Mouse (Mus musculus) limb, embryonic 12.5 days (tissue): Measurements from ENCODE around the gene 2610318N02Rik. TPM values are rescaled to one million over a fixed set of nuclear protein-coding genes. Genes with fewer than 3 reads are reported as not detected.
A peak's percentile ranks its signal among the peaks of the same experiment; 100 is the strongest.

Experiments
- ATAC-seq: fragments of 200-750 bp; cut with Nextera tagmentation; 2 replicates; pipeline ENCODE4 v1.8.0; 2017; ENCODE audit warnings: low read depth, moderate TSS enrichment; ENCODE audit not compliant: insufficient number of reproducible peaks, insufficient read depth, low FRiP score, low TSS enrichment
- H3K27ac ChIP-seq: fragments of 300-500 bp; sonication (generic); 2 replicates; pipeline ENCODE4 v1.5.1; 2016; ENCODE audit warnings: mild to moderate bottlenecking, moderate library complexity
- H3K27me3 ChIP-seq: fragments of 300-500 bp; sonication (generic); 2 replicates; pipeline ENCODE4 v1.6.1; 2016; ENCODE audit warnings: mild to moderate bottlenecking, moderate library complexity
- H3K36me3 ChIP-seq: fragments of 300-500 bp; sonication (generic); 2 replicates; pipeline ENCODE4 v1.6.1; 2016; ENCODE audit warnings: mild to moderate bottlenecking, moderate library complexity
- H3K4me1 ChIP-seq: fragments of 300-500 bp; sonication (generic); replicated peaks from 2 replicates; pipeline ENCODE4 v1.6.1; 2016
- H3K4me2 ChIP-seq: fragments of 300-500 bp; sonication (generic); 2 replicates; pipeline ENCODE4 v1.6.1; 2016; ENCODE audit warnings: mild to moderate bottlenecking, moderate library complexity
- H3K4me3 ChIP-seq: fragments of 300-500 bp; sonication (generic); replicated peaks from 2 replicates; pipeline ENCODE4 v1.5.1; 2016; ENCODE audit warnings: mild to moderate bottlenecking
- H3K9ac ChIP-seq: fragments of 300-500 bp; sonication (generic); replicated peaks from 2 replicates; pipeline ENCODE4 v1.6.1; 2016; ENCODE audit warnings: mild to moderate bottlenecking, moderate library complexity
- H3K9me3 ChIP-seq: fragments of 300-500 bp; sonication (generic); 2 replicates; pipeline ENCODE4 v1.6.1; 2016; ENCODE audit warnings: mild to moderate bottlenecking, moderate library complexity
- WGBS: fragments of 180-500 bp; shearing (Covaris S2); methylation state at CpG from one replicate; pipeline ENCODE4 v1.1.7; 2016; 5-methylcytosine and 5-hydroxymethylcytosine counted together
- polyA plus RNA-seq: library from polyadenylated mRNA; unstranded; fragments of >200 nt; fragmentation: Nextera tagmentation; extraction: Ambion mirVana; gene quantifications from 2 replicates; pipeline ENCODE4 v1.2.1, GENCODE M21; 2016

The 2610318N02Rik gene
- polyA plus RNA-seq, 1 experiment from 2014 or later, result 113 TPM

- no peak overlapping the region for H3K9ac ChIP-seq
These were observed 12.4 kb upstream of the 2610318N02Rik start for GRCm38 (mm10) chr16:17137355-17137754.

GRCm38 (mm10) chr16:17132906-17133200 is 7.9 kb upstream of the 2610318N02Rik start:
- Histone ChIP-seq H3K9ac (peak overlapping the region; percentile 51), H3K4me1 (peaks cover 18% of the 10 kb centered on the region), H3K27me3 (no peaks in the 10 kb centered on the region), H3K9me3 (no peaks in the 10 kb centered on the region), H3K36me3 (no peaks in the 10 kb centered on the region), H3K4me2 (peak overlapping the region; percentile 96), H3K27ac (no peak overlapping the region), H3K4me3 (peak overlapping the region; percentile 79)
- ATAC-seq, result no peak; the same call in 1 of the 2 replicates
- 37% methylated on average over 7 of the region's 7 CpGs for WGBS

More at GRCm38 (mm10) chr16:17137355-17137754, 12.4 kb upstream of the 2610318N02Rik start:
- Histone ChIP-seq H3K4me1 (peaks cover 7% of the 10 kb centered on the region; the same call in 1 of the 2 replicates), H3K27ac (no peak overlapping the region), H3K36me3 (no peaks in the 10 kb centered on the region), H3K4me2 (no peak overlapping the region), H3K27me3 (no peaks in the 10 kb centered on the region), H3K9me3 (no peaks in the 10 kb centered on the region), H3K4me3 (no peak overlapping the region)
- WGBS, result 79% methylated on average over 15 of the region's 15 CpGs
- ATAC-seq, result no peak

GRCm38 (mm10) chr16:17132089-17132905 is 7.3 kb upstream of the 2610318N02Rik start, which contains the start of gene Sdf2l1:
Gene Sdf2l1 (minus strand): TSS chr16:17132383.
- Histone ChIP-seq H3K36me3 (no peaks in the 10 kb centered on the region), H3K4me2 (peak within 1 kb of the TSS; percentile 96), H3K27me3 (no peaks in the 10 kb centered on the region), H3K9ac (peak within 1 kb of the TSS; percentile 75), H3K9me3 (no peaks in the 10 kb centered on the region), H3K4me1 (peaks cover 18% of the 10 kb centered on the region), H3K27ac (peak within 1 kb of the TSS; percentile 85), H3K4me3 (peak within 1 kb of the TSS; percentile 79)
- WGBS, result under 1% methylated on average over 47 of the region's 47 CpGs
- peak; percentile 98 for ATAC-seq

GRCm38 (mm10) chr16:17131191-17132088 is 6.5 kb upstream of the 2610318N02Rik start:
- peak overlapping the region; percentile 96 for H3K4me2 ChIP-seq
- peak overlapping the region; percentile 79 for H3K4me3 ChIP-seq
- H3K27ac ChIP-seq, result peak overlapping the region; percentile 85
- H3K27me3 ChIP-seq, result no peaks in the 10 kb centered on the region
- no peaks in the 10 kb centered on the region for H3K36me3 ChIP-seq
- no peaks in the 10 kb centered on the region for H3K9me3 ChIP-seq
- H3K4me1 ChIP-seq, result peaks cover 18% of the 10 kb centered on the region
- no peak; the same call in 1 of the 2 replicates for ATAC-seq
- 3% methylated on average over 43 of the region's 43 CpGs for WGBS
- H3K9ac ChIP-seq, result peak overlapping the region; percentile 75

GRCm38 (mm10) chr16:17127292-17127691 is 2.3 kb upstream of the 2610318N02Rik start:
- ATAC-seq, result no peak
- 88% methylated on average over 1 of the region's 1 CpGs for WGBS

GRCm38 (mm10) chr16:17124119-17124870 is 672 bp downstream of the 2610318N02Rik start:
- Histone ChIP-seq H3K4me1 (peaks cover 25% of the 10 kb centered on the region), H3K27ac (peak overlapping the region; percentile 83), H3K27me3 (no peaks in the 10 kb centered on the region), H3K9ac (peak overlapping the region; percentile 75), H3K4me2 (peak overlapping the region; percentile 90), H3K4me3 (peak overlapping the region; percentile 58), H3K9me3 (no peaks in the 10 kb centered on the region), H3K36me3 (peaks cover 40% of the 10 kb centered on the region)
- WGBS, result 3% methylated on average over 22 of the region's 22 CpGs
- ATAC-seq, result peak; percentile 43; the same call in 1 of the 2 replicates

More at GRCm38 (mm10) chr16:17127292-17127691, 2.3 kb upstream of the 2610318N02Rik start:
- Histone ChIP-seq H3K4me2 (no peak overlapping the region), H3K27ac (no peak overlapping the region), H3K4me1 (peaks cover 34% of the 10 kb centered on the region), H3K36me3 (peaks cover 10% of the 10 kb centered on the region), H3K4me3 (no peak overlapping the region), H3K9me3 (no peaks in the 10 kb centered on the region), H3K27me3 (no peaks in the 10 kb centered on the region), H3K9ac (no peak overlapping the region)

GRCm38 (mm10) chr16:17121569-17121968 is 3.4 kb downstream of the 2610318N02Rik start:
- H3K4me3 ChIP-seq, result no peak overlapping the region
- no peak overlapping the region for H3K4me2 ChIP-seq
- no peak overlapping the region for H3K9ac ChIP-seq
- no peaks in the 10 kb centered on the region for H3K9me3 ChIP-seq
- H3K27me3 ChIP-seq, result no peaks in the 10 kb centered on the region
- peaks cover 25% of the 10 kb centered on the region for H3K4me1 ChIP-seq
- ATAC-seq, result no peak
- peaks cover 66% of the 10 kb centered on the region for H3K36me3 ChIP-seq
- H3K27ac ChIP-seq, result no peak overlapping the region
- WGBS, result 75% methylated on average over 14 of the region's 14 CpGs

GRCm38 (mm10) chr16:17117309-17117799 is 7.6 kb downstream of the 2610318N02Rik start:
- whole genome bisulfite sequencing, result 90% methylated on average over 5 of the region's 5 CpGs
- Histone ChIP-seq H3K9me3 (no peaks in the 10 kb centered on the region), H3K36me3 (peaks cover 94% of the 10 kb centered on the region), H3K27me3 (no peaks in the 10 kb centered on the region), H3K4me3 (no peak overlapping the region), H3K9ac (no peak overlapping the region), H3K4me2 (no peak overlapping the region), H3K4me1 (peaks cover 2% of the 10 kb centered on the region; the same call in 1 of the 2 replicates), H3K27ac (no peak overlapping the region)
- no peak for ATAC-seq

- Histone ChIP-seq H3K9ac (peak within 1 kb of the TSS; percentile 73), H3K36me3 (peaks cover 57% of the 10 kb centered on the region), H3K27me3 (no peaks in the 10 kb centered on the region), H3K9me3 (no peaks in the 10 kb centered on the region), H3K4me3 (peak within 1 kb of the TSS; percentile 85), H3K4me1 (peaks cover 10% of the 10 kb centered on the region), H3K27ac (peak within 1 kb of the TSS; percentile 53; the same call in 1 of the 2 replicates), H3K4me2 (peak within 1 kb of the TSS; percentile 78)
- WGBS, result 10% methylated on average over 38 of the region's 38 CpGs
- ATAC-seq, result peak; percentile 77
These were observed 13.9 kb downstream of the 2610318N02Rik start, which contains the start of gene Ppil2 for GRCm38 (mm10) chr16:17110771-17111743. Gene Ppil2 (minus strand): TSS chr16:17111257.
